Mouse (Mus musculus) ES-Bruce4 (cell line): ENCODE measurements around the gene Amacr. TPM values are rescaled to one million over a fixed set of nuclear protein-coding genes. Genes with fewer than 3 reads are reported as not detected.

Source experiments
- H3K27ac ChIP-seq: 2 replicates; pipeline ENCODE4 v1.5.1; 2012; ENCODE audit warnings: low read length, inconsistent platforms; ENCODE audit not compliant: insufficient read depth
- H3K27me3 ChIP-seq: 2 replicates; pipeline ENCODE4 v1.6.1; 2012; ENCODE audit warnings: mild to moderate bottlenecking, low read length, inconsistent platforms; ENCODE audit not compliant: control insufficient read depth, poor library complexity, insufficient read depth, severe bottlenecking
- H3K36me3 ChIP-seq: 2 replicates; pipeline ENCODE4 v1.6.1; 2012; ENCODE audit warnings: inconsistent platforms, mild to moderate bottlenecking, low read length, moderate library complexity; ENCODE audit not compliant: control insufficient read depth, poor library complexity, insufficient read depth, severe bottlenecking
- H3K4me1 ChIP-seq: one replicate; pipeline ENCODE4 v1.8.1; 2011; ENCODE audit warnings: low read length; ENCODE audit not compliant: control insufficient read depth, insufficient read depth
- H3K4me3 ChIP-seq: 2 replicates; pipeline ENCODE4 v1.5.1; 2011; ENCODE audit warnings: low read depth, mild to moderate bottlenecking, low read length
- H3K9ac ChIP-seq: 2 replicates; pipeline ENCODE4 v1.6.1; 2012; ENCODE audit warnings: low read depth, mild to moderate bottlenecking, inconsistent platforms; ENCODE audit not compliant: poor library complexity, severe bottlenecking
- H3K9me3 ChIP-seq: replicated peaks from 2 replicates; pipeline ENCODE4 v1.6.1; 2012; ENCODE audit warnings: mild to moderate bottlenecking, low read length, inconsistent platforms; ENCODE audit not compliant: control insufficient read depth, poor library complexity, insufficient read depth, severe bottlenecking
- CTCF ChIP-seq: IDR thresholded peaks from one replicate; pipeline ENCODE4 v1.8.1; 2011; ENCODE audit warnings: low read depth, low read length
- EP300 ChIP-seq: IDR thresholded peaks from 2 replicates; pipeline ENCODE4 v1.6.1; 2011; ENCODE audit warnings: low read depth, low read length; ENCODE audit not compliant: insufficient read depth
- POLR2A ChIP-seq: IDR thresholded peaks from one replicate; pipeline ENCODE4 v1.8.1; 2011; ENCODE audit warnings: low read length; ENCODE audit not compliant: insufficient read depth
- polyA plus RNA-seq: library from polyadenylated mRNA; stranded (reverse); fragments of >200 nt; gene quantifications from 2 replicates; pipeline ENCODE4 v1.2.4, GENCODE M21; 2011; ENCODE audit warnings: low read depth; ENCODE audit not compliant: missing spikeins, insufficient read depth, insufficient read length

The Amacr gene
- polyA plus RNA-seq, 1 experiment: 15.0 TPM

GRCm38 (mm10) chr15:10999832-11000231 is 18.3 kb downstream of the Amacr start:
- Histone ChIP-seq H3K27me3 (no peaks in the 10 kb centered on the region), H3K27ac (no peak overlapping the region), H3K4me1 (no peaks in the 10 kb centered on the region), H3K9ac (no peak overlapping the region), H3K4me3 (no peak overlapping the region), H3K36me3 (no peaks in the 10 kb centered on the region), H3K9me3 (no peaks in the 10 kb centered on the region)
- TF ChIP-seq POLR2A (no peak), CTCF (no peak), EP300 (no peak)

- TF ChIP-seq POLR2A (no peak), EP300 (no peak), CTCF (no peak)
- Histone ChIP-seq H3K36me3 (no peaks in the 10 kb centered on the region), H3K9ac (no peak within 1 kb of the TSS), H3K4me1 (no peaks in the 10 kb centered on the region), H3K27me3 (no peaks in the 10 kb centered on the region), H3K9me3 (no peaks in the 10 kb centered on the region), H3K27ac (no peak within 1 kb of the TSS), H3K4me3 (no peak within 1 kb of the TSS)
Measured at GRCm38 (mm10) chr15:11000421-11000820, 18.9 kb downstream of the Amacr start, which contains the start of gene Slc45a2. TSS of gene Slc45a2 (plus strand) at chr15:11000721.

DNA sequence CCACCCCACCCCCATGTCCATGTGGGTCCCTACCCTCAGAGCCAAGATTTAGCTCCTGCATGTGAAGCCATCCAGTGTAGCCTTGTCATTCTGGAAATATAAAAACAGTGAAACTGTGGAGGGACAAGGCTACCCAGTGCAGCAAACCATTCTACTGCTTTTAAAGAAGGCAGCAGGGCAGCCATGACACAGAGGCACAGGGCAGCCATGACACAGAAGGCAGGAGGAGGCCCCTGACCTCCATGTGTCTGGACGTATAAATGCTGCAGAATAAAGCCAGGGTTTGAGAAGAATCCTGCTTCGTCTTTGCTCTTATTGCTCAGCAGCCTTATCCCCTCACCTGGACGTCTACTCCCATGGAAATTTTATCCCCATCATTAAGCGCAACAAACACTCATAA is 22.2 kb downstream of the Amacr start:
- Histone ChIP-seq H3K27me3 (no peaks in the 10 kb centered on the region; the same call in 1 of the 2 replicates), H3K9ac (no peak overlapping the region), H3K9me3 (no peaks in the 10 kb centered on the region), H3K27ac (no peak overlapping the region), H3K4me1 (no peaks in the 10 kb centered on the region), H3K36me3 (no peaks in the 10 kb centered on the region), H3K4me3 (no peak overlapping the region)
- no peak for TF ChIP-seq EP300
- TF ChIP-seq CTCF: no peak
- no peak for TF ChIP-seq POLR2A

- Histone ChIP-seq H3K9me3 (no peaks in the 10 kb centered on the region), H3K27ac (no peak overlapping the region)
Measured at GRCm38 (mm10) chr15:11004646-11005045, 23.1 kb downstream of the Amacr start.

GRCm38 (mm10) chr15:11008756-11009155 is 27.2 kb downstream of the Amacr start:
- TF ChIP-seq CTCF (peak; percentile 35), EP300 (no peak)
- no peak overlapping the region for H3K9ac ChIP-seq
- H3K36me3 ChIP-seq: no peaks in the 10 kb centered on the region
- no peak overlapping the region for H3K4me3 ChIP-seq
- no peaks in the 10 kb centered on the region; the same call in 1 of the 2 replicates for H3K27me3 ChIP-seq
- no peaks in the 10 kb centered on the region for H3K4me1 ChIP-seq
- H3K27ac ChIP-seq: no peak overlapping the region
- H3K9me3 ChIP-seq: no peaks in the 10 kb centered on the region

More at GRCm38 (mm10) chr15:11004646-11005045, 23.1 kb downstream of the Amacr start:
- TF ChIP-seq EP300 (no peak), POLR2A (no peak), CTCF (no peak)
- H3K4me3 ChIP-seq: no peak overlapping the region
- no peaks in the 10 kb centered on the region; the same call in 1 of the 2 replicates for H3K27me3 ChIP-seq
- H3K4me1 ChIP-seq: no peaks in the 10 kb centered on the region
- no peaks in the 10 kb centered on the region for H3K36me3 ChIP-seq
- H3K9ac ChIP-seq: no peak overlapping the region

- no peaks in the 10 kb centered on the region for H3K4me1 ChIP-seq
- H3K36me3 ChIP-seq: no peaks in the 10 kb centered on the region
- H3K27me3 ChIP-seq: no peaks in the 10 kb centered on the region; the same call in 1 of the 2 replicates
- no peak overlapping the region for H3K4me3 ChIP-seq
- H3K9me3 ChIP-seq: no peaks in the 10 kb centered on the region
- TF ChIP-seq POLR2A: no peak
- no peak for TF ChIP-seq EP300
- no peak for TF ChIP-seq CTCF
- H3K9ac ChIP-seq: no peak overlapping the region
- H3K27ac ChIP-seq: no peak overlapping the region
Measured at GRCm38 (mm10) chr15:11010976-11011548, 29.5 kb downstream of the Amacr start.
